Mouse (Mus musculus): ENCODE measurements around the gene Ppip5k1. TPM values are rescaled to one million over a fixed set of nuclear protein-coding genes. Genes with fewer than 3 reads are reported as not detected.

Gene Ppip5k1
- total RNA-seq, 2 experiments from 2014 or later: 62.6 to 68.2 TPM

Other genes with a start within 250 kb of the Ppip5k1 start
- not detected for gene Tgm7, start 245.6 kb downstream of the Ppip5k1 start, total RNA-seq (2021)
- 1 to 10 TPM; 7.8 to 8.3 TPM for gene Adal, start 215.0 kb downstream of the Ppip5k1 start, total RNA-seq (2021)
- gene Lcmt2, start 214.7 kb downstream of the Ppip5k1 start, total RNA-seq (2021): 10 to 100 TPM in 1 of 2 experiments, 1 to 10 TPM in 1; 8.9 to 11.7 TPM
- gene Tubgcp4, start 184.7 kb downstream of the Ppip5k1 start, total RNA-seq (2021): 10 to 100 TPM; 15.7 to 16.3 TPM
- 1 to 10 TPM; 6.7 to 6.9 TPM for gene Zscan29, start 184.3 kb downstream of the Ppip5k1 start, total RNA-seq (2021)
- 10 to 100 TPM; 32.8 to 34.7 TPM for gene Trp53bp1, start 84.0 kb downstream of the Ppip5k1 start, total RNA-seq (2021)
- 1 to 10 TPM; 3.9 to 4.4 TPM for gene Map1a, start 65.8 kb downstream of the Ppip5k1 start, total RNA-seq (2021)
- gene Ckmt1, start 2.3 kb upstream of the Ppip5k1 start, total RNA-seq (2021): 1 to 10 TPM; 1.5 to 1.9 TPM
- not detected for gene Strc, start 31.8 kb upstream of the Ppip5k1 start, total RNA-seq (2021)
- gene Pdia3, start 58.4 kb upstream of the Ppip5k1 start, total RNA-seq (2021): 100 to 1,000 TPM; 121 to 152 TPM
- 1 to 10 TPM; 3.9 to 4.4 TPM for gene Catsper2, start 58.4 kb upstream of the Ppip5k1 start, total RNA-seq (2021)
- not detected for gene Ell3, start 88.9 kb upstream of the Ppip5k1 start, total RNA-seq (2021)
- 100 to 1,000 TPM; 376 to 394 TPM for gene Serf2, start 93.8 kb upstream of the Ppip5k1 start, total RNA-seq (2021)
- gene Hypk, start 97.9 kb upstream of the Ppip5k1 start, total RNA-seq (2021): 10 to 100 TPM; 23.5 to 23.6 TPM
- gene Serinc4, start 101.4 kb upstream of the Ppip5k1 start, total RNA-seq (2021): not detected
- 10 to 100 TPM; 29.7 to 32.4 TPM for gene Mfap1b, start 118.7 kb upstream of the Ppip5k1 start, total RNA-seq (2021)
- gene Mfap1a, start 151.3 kb upstream of the Ppip5k1 start, total RNA-seq (2021): 10 to 100 TPM; 28.6 to 34.1 TPM
- 1 to 10 TPM; 2.4 to 2.6 TPM for gene Wdr76, start 151.3 kb upstream of the Ppip5k1 start, total RNA-seq (2021)

Data from heart, postnatal 36 days (tissue).